Mouse (Mus musculus) embryonic stem cell, embryonic (primary cell): ENCODE data around the gene Olfr155.

Experiments
- CTCF ChIA-PET, 4 experiments: fragments of 300-600 bp in 2 of 4; fragments of 350-600 bp in 2 of 4; sonication (Branson Sonifier 250); formaldehyde crosslinking; loops; one replicate each; lab custom pipeline; 2022; ENCODE audit warnings: inconsistent platforms in 2 of 4; lab: Charles Lee
- POLR2A ChIA-PET, 4 experiments: fragments of 300-600 bp in 2 of 4; fragments of 350-600 bp in 2 of 4; sonication (Branson Sonifier 250); formaldehyde crosslinking; loops; one replicate each; lab custom pipeline; 2022; ENCODE audit warnings: antibody characterized with exemption in 4 of 4, inconsistent platforms in 1 of 4; lab: Charles Lee

The Olfr155 gene

DNA sequence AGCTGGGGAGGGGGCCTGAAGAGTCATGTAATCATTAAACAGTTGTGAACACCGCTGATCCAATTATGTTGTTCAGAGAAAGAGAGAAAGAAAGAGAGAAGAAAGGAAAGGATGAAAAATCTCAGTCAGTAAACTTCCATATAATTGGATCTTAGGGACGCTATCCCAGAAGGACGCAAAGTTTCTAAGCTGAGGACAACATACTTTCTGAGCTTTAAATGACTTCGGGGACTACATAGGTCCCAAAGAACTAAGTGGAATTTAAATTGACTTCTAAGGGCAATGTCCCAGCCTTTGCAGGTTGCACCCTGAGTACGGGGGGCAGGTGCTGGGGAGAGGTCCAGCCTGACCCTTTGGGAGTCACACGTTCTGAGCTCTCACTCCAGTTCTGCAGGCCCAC lies at the start of gene Olfr155:
Gene Olfr155 (plus strand): TSS at position 301 of the 400 bp plus-strand sequence.
- POLR2A ChIA-PET = interaction anchor here in 2 of 4 experiments (1.0 to 1.3 kb wide), 2 partner anchors 55 to 105 kb away, joined by 3 read pairs; no protein-coding TSS in a partner anchor
- CTCF ChIA-PET = interaction anchor here in 2 of 4 experiments (0.7 to 1.0 kb wide), 2 partner anchors 18 to 165 kb away, joined by 4 to 6 read pairs; no protein-coding TSS in a partner anchor

DNA sequence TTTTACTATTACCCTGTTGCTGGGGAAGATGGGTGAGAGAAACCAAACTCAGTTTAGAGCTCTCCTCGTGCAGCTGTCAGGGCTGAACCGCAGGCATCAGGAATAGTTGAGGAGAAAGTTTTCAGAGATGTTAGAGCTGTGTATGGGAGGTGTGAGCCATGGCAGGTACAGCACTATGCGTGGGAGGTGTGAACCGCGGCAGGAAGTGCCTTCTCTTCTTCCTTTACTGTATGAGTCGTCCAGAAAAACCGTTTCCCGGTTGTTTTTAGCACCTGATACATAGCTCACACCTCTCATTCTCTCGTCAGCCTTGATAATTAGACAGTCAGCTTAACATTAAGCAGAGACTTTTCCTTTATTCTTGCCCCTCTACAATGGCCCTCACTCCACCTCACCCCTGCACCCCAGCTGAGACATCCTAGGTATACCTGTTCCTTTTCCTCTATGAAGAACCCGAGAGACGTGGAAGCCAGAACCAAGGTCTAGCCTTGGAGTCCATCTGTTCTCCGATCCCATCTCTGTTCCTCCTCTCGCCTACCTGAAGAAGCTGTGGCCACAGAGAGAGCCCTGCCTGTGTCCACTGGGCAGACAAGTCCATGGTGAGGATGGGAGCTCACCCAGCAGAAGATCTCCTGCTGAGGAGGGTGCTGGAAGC lies 28.3 kb upstream of the Olfr155 start:
- ChIA-PET POLR2A (interaction anchor here in 3 of 4 experiments (0.6 to 2.2 kb wide), 10 partner anchors 11 to 62 kb away, joined by 3 to 11 read pairs (median 4); no protein-coding TSS in a partner anchor), CTCF (interaction anchor here (0.6 to 2.1 kb wide), 14 partner anchors 9 to 151 kb away, joined by 3 to 15 read pairs (median 6); no protein-coding TSS in a partner anchor)

GRCm38 (mm10) chr4:43823845-43824337 lies 27.5 kb upstream of the Olfr155 start, which contains the start of gene Olfr156:
Gene Olfr156 (minus strand): TSS chr4:43823895.
- ChIA-PET POLR2A (interaction anchor here in 2 of 4 experiments (0.7 to 2.2 kb wide), 11 partner anchors 12 to 63 kb away, joined by 3 to 11 read pairs (median 5); no protein-coding TSS in a partner anchor), CTCF (interaction anchor here (0.5 to 2.1 kb wide), 19 partner anchors 8 to 685 kb away, joined by 3 to 15 read pairs (median 6); no protein-coding TSS in a partner anchor)

DNA sequence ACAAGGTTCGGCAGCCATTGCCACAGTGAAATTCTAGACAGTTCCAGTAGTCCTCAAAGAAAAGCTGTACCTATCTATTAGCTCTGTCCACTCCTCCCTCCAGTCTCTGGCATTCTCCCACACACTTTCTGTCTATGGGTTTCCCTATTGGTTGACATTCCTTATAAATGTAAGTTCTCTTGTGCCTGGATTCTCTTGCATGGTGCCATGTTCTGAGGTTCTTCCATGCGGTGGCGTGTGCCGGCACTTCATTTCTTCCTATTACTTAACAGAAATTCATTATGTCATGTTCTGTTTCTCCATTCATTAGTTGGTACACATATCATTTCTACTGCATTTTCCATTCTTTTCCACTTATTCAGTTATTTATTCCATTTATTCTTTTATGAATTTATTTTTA lies 22.6 kb upstream of the Olfr155 start:
- ChIA-PET CTCF (interaction anchor here in 2 of 4 experiments (0.6 to 1.9 kb wide), 4 partner anchors 42 to 72 kb away, joined by 3 to 10 read pairs (median 4); no protein-coding TSS in a partner anchor), POLR2A (interaction anchor here in 2 of 4 experiments (1.1 to 1.3 kb wide), 2 partner anchors 8 to 36 kb away, joined by 4 read pairs; no protein-coding TSS in a partner anchor)

DNA sequence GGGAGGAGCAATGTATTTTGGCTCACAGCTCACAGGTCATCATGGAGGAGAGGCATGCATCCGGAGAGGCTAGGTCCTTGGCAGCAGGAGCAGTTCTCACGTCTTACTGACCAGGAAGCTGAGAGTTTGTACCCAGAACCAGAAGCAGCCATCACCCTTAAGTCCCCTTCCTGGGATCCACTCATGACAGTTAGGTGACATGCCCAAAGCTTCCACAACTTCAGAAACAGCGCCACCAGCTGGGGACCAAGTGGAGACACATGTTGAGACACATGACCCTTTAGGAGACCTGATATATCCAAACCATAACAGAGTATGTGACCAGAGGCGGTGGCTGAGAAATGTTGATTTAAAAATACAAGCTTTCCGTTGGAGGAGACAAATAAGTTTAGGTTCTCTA lies 19.3 kb upstream of the Olfr155 start:
- ChIA-PET CTCF (interaction anchor here in 3 of 4 experiments (0.6 to 3.3 kb wide), 9 partner anchors 9 to 87 kb away, joined by 3 to 57 read pairs (median 4); partner anchors contain the start of gene Olfr156 (in 1 of the 3)), POLR2A (interaction anchor here in 1 of 4 experiments (0.5 kb wide), 1 partner anchor 97 kb away, joined by 3 read pairs; no protein-coding TSS in a partner anchor)

- CTCF ChIA-PET = interaction anchor here in 3 of 4 experiments (0.6 to 3.3 kb wide), 6 partner anchors 11 to 74 kb away, joined by 3 to 57 read pairs (median 5); partner anchors contain the start of gene Olfr155 (in 1 of the 3)
- POLR2A ChIA-PET = interaction anchor here in 2 of 4 experiments (0.6 to 1.7 kb wide), 5 partner anchors 9 to 239 kb away, joined by 3 to 5 read pairs (median 3); no protein-coding TSS in a partner anchor
Observed at GRCm38 (mm10) chr4:43833752-43834151, 17.6 kb upstream of the Olfr155 start.

DNA sequence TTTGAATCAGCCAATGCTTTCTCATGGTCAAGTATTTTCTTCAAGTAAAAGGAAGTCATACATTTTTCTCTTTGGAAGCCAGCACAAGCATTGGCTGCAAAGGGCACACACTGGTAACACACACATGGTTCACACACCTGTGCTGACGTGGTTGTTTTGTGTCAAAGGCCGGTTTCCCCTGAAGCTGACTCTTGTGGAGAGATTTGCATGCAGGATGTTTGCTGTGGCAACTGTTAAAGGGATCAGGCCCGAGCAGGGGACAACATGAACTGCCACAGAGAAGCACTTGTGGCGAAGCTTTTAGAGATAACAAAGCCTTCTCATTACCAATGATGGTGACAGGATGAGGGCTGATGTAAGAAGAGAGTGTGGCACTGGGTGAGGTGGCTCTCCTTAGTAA lies 16.6 kb upstream of the Olfr155 start:
- ChIA-PET CTCF (interaction anchor here in 1 of 4 experiments (3.3 kb wide), 1 partner anchor 73 kb away, joined by 57 read pairs; no protein-coding TSS in a partner anchor), POLR2A (interaction anchor here in 1 of 4 experiments (1.7 kb wide), 1 partner anchor 42 kb away, joined by 5 read pairs; no protein-coding TSS in a partner anchor)

- POLR2A ChIA-PET = interaction anchor here in 2 of 4 experiments (0.6 to 2.1 kb wide), 3 partner anchors 14 to 244 kb away, joined by 3 to 6 read pairs (median 5); partner anchors contain the start of gene Olfr156 (in 1 of the 2)
- CTCF ChIA-PET = interaction anchor here in 2 of 4 experiments (0.9 to 1.5 kb wide), 2 partner anchors 75 kb away, joined by 3 read pairs; no protein-coding TSS in a partner anchor
Observed at GRCm38 (mm10) chr4:43838326-43838725, 13.0 kb upstream of the Olfr155 start.

DNA sequence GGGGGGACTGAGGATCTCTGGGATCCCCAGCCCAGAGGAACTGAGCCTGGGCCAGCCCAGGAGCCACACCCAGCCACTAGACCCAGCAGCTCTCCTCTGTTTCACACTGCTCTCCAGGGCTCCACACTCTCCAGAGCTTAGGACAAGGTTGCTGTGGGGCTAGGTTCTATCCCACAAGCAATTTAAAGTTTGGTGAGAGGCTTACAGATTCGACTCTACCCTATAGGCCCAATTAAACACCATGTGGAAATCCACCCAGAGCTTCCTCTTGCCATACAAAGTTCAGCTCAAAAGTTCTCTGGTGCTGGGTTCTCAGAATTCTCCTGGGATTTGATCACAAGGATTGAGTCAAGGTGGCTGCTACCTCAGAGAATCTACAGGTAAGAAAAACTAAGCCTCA lies 11.3 kb upstream of the Olfr155 start, which contains the start of gene Olfr157:
Gene Olfr157 (minus strand): TSS at position 101 of the 400 bp plus-strand sequence.
- ChIA-PET POLR2A (no interaction called here), CTCF (interaction anchor here in 3 of 4 experiments (0.7 to 1.1 kb wide), 3 partner anchors 67 to 210 kb away, joined by 3 to 9 read pairs (median 3); no protein-coding TSS in a partner anchor)

- ChIA-PET CTCF (interaction anchor here in 1 of 4 experiments (1.1 kb wide), 1 partner anchor 109 kb away, joined by 6 read pairs; no protein-coding TSS in a partner anchor), POLR2A (interaction anchor here in 1 of 4 experiments (0.7 kb wide), 1 partner anchor 108 kb away, joined by 3 read pairs; no protein-coding TSS in a partner anchor)
Observed at GRCm38 (mm10) chr4:43854101-43854500, 2.7 kb downstream of the Olfr155 start.

DNA sequence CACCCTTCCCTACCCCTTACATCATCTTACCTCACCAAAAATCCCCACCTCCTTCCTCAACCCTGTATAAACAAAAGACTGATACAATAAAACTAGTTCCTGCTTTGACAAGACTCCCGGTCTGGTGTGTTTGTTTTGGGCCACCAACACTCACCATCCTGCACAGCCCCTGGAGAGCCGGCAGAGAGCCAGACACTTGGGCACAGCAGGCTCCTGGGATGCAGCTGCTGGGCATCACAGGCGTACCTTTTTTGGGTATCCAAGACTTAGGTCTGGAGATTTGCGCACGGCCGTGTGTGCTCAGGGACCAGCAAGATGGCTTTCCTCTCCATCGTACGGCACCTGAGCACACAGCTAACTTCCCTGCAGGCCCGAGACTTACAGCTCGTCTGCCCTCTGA lies 8.5 kb downstream of the Olfr155 start:
- CTCF ChIA-PET = interaction anchor here in 3 of 4 experiments (0.6 to 3.5 kb wide), 15 partner anchors 26 to 190 kb away, joined by 3 to 50 read pairs (median 7); partner anchors contain the start of genes Hrct1 (in 1 of the 3) and Olfr156 (in 1 of the 3)

DNA sequence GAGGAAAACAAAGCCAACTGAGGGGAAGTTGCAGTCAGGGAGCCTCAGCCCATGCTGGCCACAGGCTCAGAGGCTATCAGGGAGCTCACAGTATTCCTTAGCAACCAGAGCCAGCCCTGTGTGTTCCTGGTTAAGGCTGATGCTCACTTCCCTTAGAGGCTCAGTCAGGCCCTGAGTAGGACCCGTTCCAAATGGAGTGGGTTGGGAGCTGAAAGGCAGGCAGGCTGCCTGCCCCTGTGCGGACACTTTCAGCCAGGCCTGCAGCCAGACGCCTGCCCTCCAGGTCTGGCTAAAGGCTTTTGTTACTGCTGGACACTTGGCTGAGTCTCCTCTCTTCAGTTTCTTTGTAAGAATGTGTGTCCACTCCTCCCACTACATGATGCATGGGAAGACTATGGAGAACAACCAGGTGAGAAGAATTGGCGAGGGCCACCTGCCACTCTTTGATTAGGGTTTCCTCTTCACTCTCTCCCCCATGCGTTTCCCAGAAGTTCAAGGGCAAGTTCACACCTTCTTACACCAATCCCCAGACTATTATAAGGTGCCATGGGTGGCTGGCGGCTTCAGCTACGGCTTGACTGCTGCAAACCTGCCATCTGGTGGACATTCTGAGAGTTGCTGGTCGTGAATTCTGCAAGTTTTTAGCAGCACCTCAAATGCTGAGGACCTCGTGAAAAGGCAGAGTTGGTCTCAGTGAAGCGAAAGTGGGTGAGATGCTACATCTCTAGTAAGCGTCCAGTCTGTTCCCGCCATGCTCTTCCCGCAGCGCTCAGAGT lies 9.6 kb downstream of the Olfr155 start:
- ChIA-PET POLR2A (interaction anchor here in 3 of 4 experiments (0.6 to 2.0 kb wide), 15 partner anchors 9 to 167 kb away, joined by 3 to 7 read pairs (median 3); partner anchors contain the start of genes Reck (in 2 of the 3) and Olfr156 (in 1 of the 3)), CTCF (interaction anchor here (0.6 to 3.5 kb wide), 34 partner anchors 9 to 282 kb away, joined by 3 to 50 read pairs (median 5); partner anchors contain the start of genes Hrct1 (in 2 of the 4) and Olfr156 (in 1 of the 4))

More for the DNA sequence above, 8.5 kb downstream of the Olfr155 start:
- POLR2A ChIA-PET = interaction anchor here in 2 of 4 experiments (0.9 to 2.0 kb wide), 9 partner anchors 11 to 152 kb away, joined by 3 to 7 read pairs (median 4); partner anchors contain the start of gene Olfr156 (in 1 of the 2)

DNA sequence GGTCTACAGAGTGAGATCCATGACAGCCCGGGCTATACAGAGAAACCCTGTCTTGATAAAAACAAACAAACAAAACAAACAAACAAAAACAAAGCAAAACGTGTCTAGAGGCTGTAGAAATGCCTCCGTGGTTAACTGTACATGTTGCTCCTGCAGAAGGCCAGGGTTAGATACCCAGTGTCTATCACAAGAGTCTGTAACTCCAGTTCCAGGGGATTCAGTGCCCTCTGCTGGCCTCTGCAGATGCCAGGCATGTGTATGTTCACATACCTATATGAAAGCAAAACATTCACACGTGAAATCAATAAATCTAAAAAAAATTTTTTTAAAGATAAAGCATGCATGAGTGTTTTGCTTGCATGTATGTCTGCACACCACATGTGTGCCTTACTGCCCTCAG lies 11.9 kb downstream of the Olfr155 start:
- POLR2A ChIA-PET = no interaction called here
- CTCF ChIA-PET = interaction anchor here in 1 of 4 experiments (1.4 kb wide), 1 partner anchor 103 kb away, joined by 4 read pairs; no protein-coding TSS in a partner anchor

DNA sequence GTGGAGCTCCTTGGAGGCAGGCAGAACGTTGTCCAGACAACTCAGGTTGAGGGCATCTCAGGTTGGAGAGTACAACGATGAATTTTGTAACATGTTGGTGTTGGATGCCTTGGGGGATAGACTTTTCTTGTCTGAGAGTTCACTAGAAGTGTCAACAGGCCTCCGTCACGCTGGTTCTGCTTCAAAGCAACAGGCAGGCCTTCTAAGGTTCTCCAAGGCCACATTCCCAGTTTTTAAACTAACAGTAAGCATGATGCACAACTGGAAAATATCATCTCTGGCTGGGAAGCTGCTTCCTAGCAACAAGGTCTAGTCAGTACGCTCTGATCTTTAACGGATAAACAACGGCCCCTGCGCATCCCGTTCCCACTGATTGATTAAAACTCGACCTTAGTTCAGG lies 18.5 kb downstream of the Olfr155 start:
- ChIA-PET CTCF (interaction anchor here in 1 of 4 experiments (1.8 kb wide), 1 partner anchor 9 kb away, joined by 3 read pairs; no protein-coding TSS in a partner anchor), POLR2A (interaction anchor here in 1 of 4 experiments (1.0 kb wide), 1 partner anchor 9 kb away, joined by 3 read pairs; no protein-coding TSS in a partner anchor)

GRCm38 (mm10) chr4:43874501-43874900 lies 23.1 kb downstream of the Olfr155 start:
- ChIA-PET POLR2A (interaction anchor here in 2 of 4 experiments (0.5 to 1.5 kb wide), 6 partner anchors 14 to 860 kb away, joined by 3 to 8 read pairs (median 4); no protein-coding TSS in a partner anchor), CTCF (interaction anchor here (0.6 to 3.1 kb wide), 9 partner anchors 14 to 167 kb away, joined by 3 to 12 read pairs (median 3); no protein-coding TSS in a partner anchor)
